Mouse (Mus musculus) MEL (cell line): ENCODE data around the gene Scamp2. TPM values are rescaled to one million over a fixed set of nuclear protein-coding genes. Genes with fewer than 3 reads are reported as not detected.

ENCODE experiments used
- DNase-seq: peaks from one replicate; pipeline ENCODE4 v3.0.0; 2011; ENCODE audit warnings: low read depth, low spot score
- H3K27ac ChIP-seq: 2 replicates; pipeline ENCODE4 v1.5.1; 2012; ENCODE audit warnings: low read depth, mild to moderate bottlenecking, control low read depth, low read length, moderate library complexity; ENCODE audit not compliant: control insufficient read depth
- H3K27me3 ChIP-seq, 2 experiments: fragments of 150-350 bp in 1 of 2; sonication (generic) in 1 of 2; 2 replicates each; pipeline ENCODE4 v1.6.1; 2012; ENCODE audit warnings: low read length in 2 of 2, mild to moderate bottlenecking in 2 of 2, improper control_type of control experiment in 1 of 2, moderate library complexity in 1 of 2; ENCODE audit not compliant: insufficient read depth in 2 of 2, control insufficient read depth in 1 of 2
- H3K36me3 ChIP-seq, 2 experiments: 2 replicates each; pipeline ENCODE4 v1.6.1; 2012 to 2014; ENCODE audit warnings: low read length in 2 of 2, improper control_type of control experiment in 1 of 2, inconsistent platforms in 1 of 2, mild to moderate bottlenecking in 1 of 2; ENCODE audit not compliant: insufficient read depth in 2 of 2, control insufficient read depth in 1 of 2
- H3K4me1 ChIP-seq, 2 experiments: fragments of 150-350 bp in 1 of 2; sonication (generic) in 1 of 2; 2 replicates each; pipeline ENCODE4 v1.6.1; 2012; ENCODE audit warnings: low read length in 2 of 2, improper control_type of control experiment in 1 of 2, mild to moderate bottlenecking in 1 of 2; ENCODE audit not compliant: insufficient read depth in 2 of 2, control insufficient read depth in 1 of 2
- H3K4me3 ChIP-seq, 2 experiments: fragments of 150-350 bp in 1 of 2; sonication (generic) in 1 of 2; 2 replicates each; pipeline ENCODE4 v1.5.1; 2012; ENCODE audit warnings: low read depth in 2 of 2, low read length in 2 of 2, mild to moderate bottlenecking in 2 of 2, moderate library complexity in 2 of 2, control low read depth in 1 of 2, improper control_type of control experiment in 1 of 2; ENCODE audit not compliant: control insufficient read depth in 1 of 2, insufficient read depth in 1 of 2
- H3K79me2 ChIP-seq: 2 replicates; pipeline ENCODE4 v1.6.1; 2012; ENCODE audit warnings: mild to moderate bottlenecking, low read length, moderate library complexity; ENCODE audit not compliant: control insufficient read depth, poor library complexity, insufficient read depth
- H3K9ac ChIP-seq: 2 replicates; pipeline ENCODE4 v1.6.1; 2012; ENCODE audit warnings: low read depth, mild to moderate bottlenecking, control low read depth, low read length, moderate library complexity; ENCODE audit not compliant: control insufficient read depth, poor library complexity, severe bottlenecking
- H3K9me3 ChIP-seq: fragments of 150-350 bp; sonication (generic); replicated peaks from 2 replicates; pipeline ENCODE4 v1.6.1; 2012; ENCODE audit warnings: mild to moderate bottlenecking, low read length, improper control_type of control experiment, moderate library complexity; ENCODE audit not compliant: insufficient read depth
- CTCF ChIP-seq, 3 experiments: IDR thresholded peaks in 2 of 3; conservative IDR thresholded peaks in 1 of 3; 2 replicates each; pipeline ENCODE4 v1.5.1; 2011 to 2012; ENCODE audit warnings: low read length in 3 of 3, low read depth in 2 of 3, mild to moderate bottlenecking in 2 of 3, improper control_type of control experiment in 1 of 3, inconsistent platforms in 1 of 3, mixed read lengths in 1 of 3, moderate library complexity in 1 of 3; ENCODE audit not compliant: control insufficient read depth in 1 of 3, insufficient read depth in 1 of 3, poor library complexity in 1 of 3, severe bottlenecking in 1 of 3
- E2F4 ChIP-seq: IDR thresholded peaks from 2 replicates; pipeline ENCODE4 v1.6.1; 2011; ENCODE audit warnings: low read depth, low read length, improper control_type of control experiment, borderline replicate concordance
- ETS1 ChIP-seq: IDR thresholded peaks from 2 replicates; pipeline ENCODE4 v1.6.1; 2012; ENCODE audit warnings: low read depth, mild to moderate bottlenecking, inconsistent platforms, low read length, improper control_type of control experiment, moderate library complexity
- GABPA ChIP-seq: IDR thresholded peaks from 2 replicates; pipeline ENCODE4 v1.6.1; 2012; ENCODE audit warnings: low read depth, mild to moderate bottlenecking, inconsistent platforms, low read length, improper control_type of control experiment, moderate library complexity
- GATA1 ChIP-seq: IDR thresholded peaks from 2 replicates; pipeline ENCODE4 v1.6.1; 2011; ENCODE audit warnings: low read depth, low read length, improper control_type of control experiment
- HCFC1 ChIP-seq: IDR thresholded peaks from 2 replicates; pipeline ENCODE4 v1.6.1; 2012; ENCODE audit warnings: low read depth, mild to moderate bottlenecking, inconsistent platforms, low read length, improper control_type of control experiment, moderate library complexity
- JUND ChIP-seq: IDR thresholded peaks from 2 replicates; pipeline ENCODE4 v1.6.1; 2011; ENCODE audit warnings: low read depth, mild to moderate bottlenecking, improper control_type of control experiment, low read length
- MYB ChIP-seq: IDR thresholded peaks from 2 replicates; pipeline ENCODE4 v1.6.1; 2011; ENCODE audit warnings: mild to moderate bottlenecking, low read depth, low read length, improper control_type of control experiment
- MYC ChIP-seq: IDR thresholded peaks from 2 replicates; pipeline ENCODE4 v1.6.1; 2011; ENCODE audit warnings: low read depth, mild to moderate bottlenecking, low read length, improper control_type of control experiment, moderate library complexity
- NELFE ChIP-seq: IDR thresholded peaks from 2 replicates; pipeline ENCODE4 v1.6.1; 2011; ENCODE audit warnings: low read depth, low read length, improper control_type of control experiment
- NRF1 ChIP-seq: IDR thresholded peaks from 2 replicates; pipeline ENCODE4 v1.6.1; 2014; ENCODE audit warnings: low read depth, mild to moderate bottlenecking, inconsistent platforms, low read length, improper control_type of control experiment, moderate library complexity; ENCODE audit not compliant: poor library complexity, insufficient read depth, severe bottlenecking
- POLR2AphosphoS5 ChIP-seq: IDR thresholded peaks from 2 replicates; pipeline ENCODE4 v1.6.1; 2012; ENCODE audit warnings: low read depth, borderline replicate concordance, mild to moderate bottlenecking, inconsistent platforms, low read length, moderate library complexity, mixed read lengths
- RAD21 ChIP-seq: IDR thresholded peaks from 2 replicates; pipeline ENCODE4 v1.6.1; 2011; ENCODE audit warnings: mild to moderate bottlenecking, low read depth, low read length, improper control_type of control experiment
- SIN3A ChIP-seq: IDR thresholded peaks from 2 replicates; pipeline ENCODE4 v1.6.1; 2012; ENCODE audit warnings: low read length, improper control_type of control experiment, inconsistent platforms
- SMC3 ChIP-seq: IDR thresholded peaks from 2 replicates; pipeline ENCODE4 v1.6.1; 2011; ENCODE audit warnings: low read depth, low read length, improper control_type of control experiment
- USF1 ChIP-seq: IDR thresholded peaks from 2 replicates; pipeline ENCODE4 v1.6.1; 2014; ENCODE audit warnings: low read depth, mild to moderate bottlenecking, inconsistent platforms, low read length, improper control_type of control experiment, moderate library complexity
- USF2 ChIP-seq, 2 experiments: IDR thresholded peaks; 2 replicates each; pipeline ENCODE4 v1.6.1; 2011 to 2012; ENCODE audit warnings: improper control_type of control experiment in 2 of 2, low read length in 2 of 2, borderline replicate concordance in 1 of 2, inconsistent platforms in 1 of 2, low read depth in 1 of 2, mild to moderate bottlenecking in 1 of 2; ENCODE audit not compliant: insufficient read depth in 1 of 2
- ZC3H11A ChIP-seq: IDR thresholded peaks from 2 replicates; pipeline ENCODE4 v1.6.1; 2012; ENCODE audit warnings: low read depth, mild to moderate bottlenecking, inconsistent platforms, low read length, improper control_type of control experiment
- ZMIZ1 ChIP-seq: IDR thresholded peaks from 2 replicates; pipeline ENCODE4 v1.6.1; 2012; ENCODE audit warnings: low read depth, mild to moderate bottlenecking, inconsistent platforms, low read length, improper control_type of control experiment, moderate library complexity
- polyA plus RNA-seq, 2 experiments: library from polyadenylated mRNA; stranded (reverse) in 1 of 2; unstranded in 1 of 2; fragments of >175 nt in 1 of 2; fragments of >200 nt in 1 of 2; gene quantifications; 2 replicates each; pipeline versions ENCODE4 v1.2.1 to v1.2.4; 2012; ENCODE audit warnings: low replicate concordance in 2 of 2, low read depth in 1 of 2; ENCODE audit not compliant: insufficient read length in 2 of 2, insufficient read depth in 1 of 2, missing spikeins in 1 of 2
- total RNA-seq: library from RNA; depleted of rRNA; stranded (reverse); fragments of 300-350 nt; gene quantifications from 2 replicates; pipeline ENCODE4 v1.2.3, GENCODE M21; 2012

Gene Scamp2
- total and polyA plus RNA-seq, 3 experiments, result 35.4 to 51.4 TPM; not detected in 1

- TF ChIP-seq NRF1 (peak; percentile 88), SIN3A (peak; percentile 71), POLR2AphosphoS5 (no peak), ETS1 (0 out of 2 replicates have a peak, but pooled peaks have one; percentile 29), USF1 (peak; percentile 23; the same call in 1 of the 2 replicates)
Measured at GRCm38 (mm10) chr9:57560861-57561710, at the start of gene Scamp2 (continued).

DNA sequence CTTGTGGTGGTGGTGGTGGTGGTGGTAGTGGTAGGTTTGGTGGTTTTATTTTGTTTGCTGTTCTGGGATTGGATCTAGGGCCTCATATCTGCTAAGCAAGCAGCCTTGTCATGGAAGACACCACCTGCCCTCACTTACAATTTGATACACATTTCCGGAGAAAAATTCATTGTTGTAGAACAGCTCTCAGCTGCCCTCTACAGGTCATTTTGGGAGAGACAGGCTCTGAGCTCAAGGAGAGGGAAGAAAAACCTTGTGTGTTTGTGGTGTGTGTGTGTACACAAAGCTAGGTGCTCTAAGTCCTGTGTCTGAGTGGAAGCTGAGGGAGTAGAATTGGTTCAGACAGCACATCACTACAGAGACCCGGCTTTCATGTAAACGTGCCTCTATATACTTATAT lies 43.6 kb upstream of the Scamp2 start:
- DNase-seq, result peak; percentile 81

GRCm38 (mm10) chr9:57520375-57521055 lies 40.2 kb upstream of the Scamp2 start:
- Histone ChIP-seq H3K9ac (peak overlapping the region; percentile 85), H3K4me1 (peaks cover 7 to 15% of the 10 kb centered on the region in 2 experiments), H3K27me3 (no peaks in the 10 kb centered on the region), H3K27ac (peak overlapping the region; percentile 64), H3K79me2 (peaks cover 41% of the 10 kb centered on the region), H3K36me3 (peaks cover 0 to 26% of the 10 kb centered on the region in 2 experiments; a peak in 2 of 4 replicates), H3K4me3 (peak overlapping the region; percentile 62 to 79), H3K9me3 (no peaks in the 10 kb centered on the region)
- DNase-seq, result peak; percentile 65
- TF ChIP-seq NELFE, result no peak
- no peak for TF ChIP-seq GABPA
- TF ChIP-seq MYB, result peak; percentile 25; the same call in 1 of the 2 replicates
- TF ChIP-seq NRF1, result no peak
- TF ChIP-seq E2F4, result no peak; the same call in 1 of the 2 replicates
- no peak for TF ChIP-seq ZC3H11A
- TF ChIP-seq GATA1, result no peak
- peak in 1 of 3 experiments; percentile 38; a peak in 2 of 6 replicates for TF ChIP-seq CTCF (IDR thresholded peaks at IDR 0.05 in 2 of 3, conservative IDR thresholded peaks at IDR 0.05 in 1 of 3; ENCODE audit: control insufficient read depth in 1 of 3, insufficient read depth in 1 of 3, low read depth in 2 of 3, low read length in 3 of 3, poor library complexity in 1 of 3, severe bottlenecking in 1 of 3)
- TF ChIP-seq ZMIZ1, result no peak
- TF ChIP-seq SMC3, result 0 out of 2 replicates have a peak, but pooled peaks have one; percentile 22
- no peak for TF ChIP-seq HCFC1
- TF ChIP-seq USF1, result peak; percentile 88
- TF ChIP-seq JUND, result no peak
- peak in 1 of 2 experiments; percentile 40; a peak in 1 of 4 replicates for TF ChIP-seq USF2 (IDR thresholded peaks at IDR 0.05; ENCODE audit: borderline replicate concordance in 1 of 2, insufficient read depth in 1 of 2, low read depth in 1 of 2, low read length in 2 of 2)

More for the DNA sequence above, 43.6 kb upstream of the Scamp2 start:
- Histone ChIP-seq H3K27ac (no peak overlapping the region), H3K4me3 (no peak overlapping the region), H3K4me1 (0 out of 4 replicates have a peak, but pooled peaks cover 0 to 2% of the 10 kb centered on the region in 2 experiments), H3K36me3 (no peaks in the 10 kb centered on the region), H3K79me2 (peaks cover 10% of the 10 kb centered on the region), H3K27me3 (no peaks in the 10 kb centered on the region), H3K9ac (no peak overlapping the region), H3K9me3 (no peaks in the 10 kb centered on the region)
- peak; percentile 69 for TF ChIP-seq ZC3H11A
- peak; percentile 62 to 93 (median 87) for TF ChIP-seq CTCF (IDR thresholded peaks at IDR 0.05 in 2 of 3, conservative IDR thresholded peaks at IDR 0.05 in 1 of 3; ENCODE audit: control insufficient read depth in 1 of 3, insufficient read depth in 1 of 3, low read depth in 2 of 3, low read length in 3 of 3, poor library complexity in 1 of 3, severe bottlenecking in 1 of 3)
- no peak for TF ChIP-seq MYC
- TF ChIP-seq SIN3A, result peak; percentile 34; the same call in 1 of the 2 replicates
- peak; percentile 86 for TF ChIP-seq RAD21
- TF ChIP-seq SMC3, result peak; percentile 86
- TF ChIP-seq NELFE, result no peak
